Mouse (Mus musculus): ENCODE measurements around the gene Plaa. TPM values are rescaled to one million over a fixed set of nuclear protein-coding genes. Genes with fewer than 3 reads are reported as not detected.
A peak's percentile ranks its signal among the peaks of the same experiment; 100 is the strongest.

Gene Plaa
- polyA plus RNA-seq, 1 experiment: 153 TPM

DNA sequence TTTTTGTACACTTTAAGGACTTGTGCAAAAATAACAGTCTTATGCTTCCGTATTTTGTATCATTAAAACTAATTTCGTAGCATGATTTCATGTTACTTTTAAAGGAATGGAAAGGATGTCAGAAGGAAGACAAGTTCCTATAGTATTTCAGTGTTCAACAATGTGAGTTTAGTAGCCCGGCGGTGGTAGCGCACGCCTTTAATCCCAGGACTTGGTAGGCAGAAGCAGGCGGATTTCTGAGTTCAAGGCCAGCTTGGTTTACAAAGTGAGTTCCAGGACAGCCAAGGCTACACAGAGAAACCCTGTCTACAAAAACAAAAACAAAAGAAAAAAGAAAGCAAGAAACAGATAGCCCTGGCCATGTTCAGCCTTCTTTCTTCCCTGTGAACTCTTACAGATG, 45.9 kb downstream of the Plaa start:
- Histone ChIP-seq H3K27ac (ENCODE audit: insufficient read depth, low read length) (no peak overlapping the region), H3K4me1 (ENCODE audit: control insufficient read depth, insufficient read depth, low read length) (no peaks in the 10 kb centered on the region), H3K4me3 (ENCODE audit: insufficient read depth, low read length) (no peak overlapping the region)
- TF ChIP-seq POLR2A (IDR thresholded peaks at IDR 0.05; ENCODE audit: low read depth, low read length) (no peak), CTCF (IDR thresholded peaks at IDR 0.05; ENCODE audit: borderline replicate concordance, insufficient read depth, low read length) (no peak)

DNA sequence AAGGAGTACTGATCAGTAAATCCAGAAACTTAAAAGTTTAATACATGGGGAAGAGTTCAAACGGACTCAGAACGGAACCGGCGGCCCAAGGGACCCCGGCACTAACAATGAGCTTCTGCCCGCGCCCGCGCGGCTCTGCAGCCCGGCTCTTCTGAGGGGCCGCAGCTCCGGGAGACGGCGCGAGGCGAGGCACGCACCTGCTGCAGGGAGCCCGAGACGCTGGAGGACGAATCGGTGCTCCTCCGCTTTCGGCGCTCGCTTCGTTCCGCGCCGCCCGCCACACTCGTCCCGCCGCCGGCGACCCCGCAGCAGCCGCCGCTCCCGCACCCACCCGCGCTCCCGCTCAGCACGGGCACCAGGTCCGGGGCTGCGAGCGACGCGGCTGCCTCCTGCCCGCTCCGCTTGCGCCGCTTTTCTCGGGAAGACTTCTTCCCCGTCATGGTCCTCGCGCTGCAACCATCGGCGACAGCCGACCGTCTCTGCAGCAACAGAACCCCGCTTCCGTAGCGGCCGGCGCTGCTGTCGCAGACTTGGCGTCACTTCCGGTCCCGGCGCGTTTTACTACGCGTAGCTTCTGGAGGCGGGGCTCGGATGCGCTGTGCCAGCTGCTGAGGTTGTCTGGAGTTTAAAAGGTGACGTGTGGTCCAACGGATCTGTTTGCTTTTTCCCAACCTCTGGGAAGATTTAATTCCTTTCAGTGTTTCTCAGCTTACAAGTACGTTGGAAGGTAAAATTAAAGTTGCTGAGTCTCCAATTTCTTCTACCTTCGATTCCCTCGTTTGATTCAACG, 46.6 kb downstream of the Plaa start, which contains the start of the genes Gm10306 and Caap1:
TSS of gene Gm10306 (plus strand) at position 282 of the 790 bp plus-strand sequence.
TSS of gene Caap1 (minus strand) at position 532 of the 790 bp plus-strand sequence.
- Histone ChIP-seq H3K27ac (ENCODE audit: insufficient read depth, low read length) (no peak within 1 kb of the TSS), H3K4me3 (ENCODE audit: insufficient read depth, low read length) (peak within 1 kb of the TSS; percentile 73), H3K4me1 (ENCODE audit: control insufficient read depth, insufficient read depth, low read length) (no peaks in the 10 kb centered on the region)
- TF ChIP-seq POLR2A (IDR thresholded peaks at IDR 0.05; ENCODE audit: low read depth, low read length) (peak; percentile 86), CTCF (IDR thresholded peaks at IDR 0.05; ENCODE audit: borderline replicate concordance, insufficient read depth, low read length) (no peak)

DNA sequence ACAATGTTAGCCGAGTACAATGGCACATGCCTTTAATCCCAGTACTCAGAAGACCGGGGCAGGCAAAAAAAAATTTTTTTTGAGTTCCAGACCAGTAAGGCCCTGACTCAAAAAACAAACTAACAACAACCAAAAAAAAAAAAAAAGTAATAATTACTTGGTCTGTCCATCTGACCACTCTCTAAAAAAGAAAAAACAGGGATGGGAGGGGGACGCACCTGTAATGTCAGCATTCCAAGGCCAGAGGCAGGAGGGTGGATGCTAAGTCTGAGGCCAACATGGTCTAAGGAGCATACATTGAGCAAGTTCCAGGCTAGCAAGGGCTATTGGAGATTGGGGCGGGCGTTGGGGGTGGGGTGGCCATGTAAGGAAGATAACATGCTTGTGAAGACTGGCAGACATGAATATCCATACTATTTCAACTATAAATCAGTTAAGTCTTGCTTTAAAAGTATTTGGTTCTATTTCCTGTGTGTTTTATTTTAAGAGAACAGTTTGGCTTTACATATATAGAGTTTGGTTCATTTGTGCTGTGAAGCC, 48.0 kb downstream of the Plaa start:
- H3K4me1 ChIP-seq (ENCODE audit: control insufficient read depth, insufficient read depth, low read length): no peaks in the 10 kb centered on the region
- no peak overlapping the region for H3K4me3 ChIP-seq (ENCODE audit: insufficient read depth, low read length)
- no peak for TF ChIP-seq CTCF (IDR thresholded peaks at IDR 0.05; ENCODE audit: borderline replicate concordance, insufficient read depth, low read length)
- no peak for TF ChIP-seq POLR2A (IDR thresholded peaks at IDR 0.05; ENCODE audit: low read depth, low read length)
- H3K27ac ChIP-seq (ENCODE audit: insufficient read depth, low read length): no peak overlapping the region

DNA sequence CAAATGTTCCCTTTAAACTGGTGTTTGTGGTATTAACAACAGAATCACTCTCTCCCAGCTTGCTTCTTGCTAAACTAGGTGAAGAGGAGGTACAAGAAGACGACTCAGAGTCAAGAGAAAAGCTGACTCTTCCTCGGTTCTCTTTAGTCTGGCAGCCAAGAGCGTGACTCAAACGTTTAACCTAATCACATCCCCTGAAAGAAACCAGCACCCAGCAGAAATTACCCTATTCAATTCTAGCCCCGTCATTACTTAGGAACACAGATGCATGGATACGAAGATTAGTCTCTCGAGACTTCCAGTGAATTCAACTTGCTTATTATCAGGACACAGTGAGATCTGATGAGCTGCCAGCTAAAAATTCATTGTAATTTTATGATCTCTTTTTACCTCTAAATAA, 58.7 kb downstream of the Plaa start:
- TF ChIP-seq CTCF (IDR thresholded peaks at IDR 0.05; ENCODE audit: borderline replicate concordance, insufficient read depth, low read length): no peak
- TF ChIP-seq POLR2A (IDR thresholded peaks at IDR 0.05; ENCODE audit: low read depth, low read length): no peak
- Histone ChIP-seq H3K4me3 (ENCODE audit: insufficient read depth, low read length) (no peak overlapping the region), H3K27ac (ENCODE audit: insufficient read depth, low read length) (no peak overlapping the region), H3K4me1 (ENCODE audit: control insufficient read depth, insufficient read depth, low read length) (no peaks in the 10 kb centered on the region)

DNA sequence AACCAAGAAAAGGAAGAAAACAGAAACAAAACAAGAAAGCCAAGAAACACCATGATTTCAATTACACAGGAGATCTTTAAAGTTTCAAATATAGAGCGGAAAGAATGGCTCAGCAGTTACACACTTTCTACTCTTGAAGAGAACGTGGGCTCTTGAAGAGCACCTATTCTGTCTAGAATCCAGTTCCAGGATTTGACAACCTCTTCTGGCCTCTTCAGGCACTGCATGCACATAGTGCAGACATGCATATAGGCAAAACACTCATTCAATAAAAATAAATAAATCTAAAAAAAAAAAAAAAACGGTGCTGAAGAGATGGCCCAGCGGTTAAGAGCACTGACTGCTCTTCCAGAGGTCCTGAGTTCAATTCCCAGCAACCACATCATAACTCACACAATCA, 60.0 kb downstream of the Plaa start:
- Histone ChIP-seq H3K4me3 (ENCODE audit: insufficient read depth, low read length) (no peak overlapping the region), H3K27ac (ENCODE audit: insufficient read depth, low read length) (no peak overlapping the region), H3K4me1 (ENCODE audit: control insufficient read depth, insufficient read depth, low read length) (no peaks in the 10 kb centered on the region)
- TF ChIP-seq POLR2A (IDR thresholded peaks at IDR 0.05; ENCODE audit: low read depth, low read length): no peak
- TF ChIP-seq CTCF (IDR thresholded peaks at IDR 0.05; ENCODE audit: borderline replicate concordance, insufficient read depth, low read length): no peak

DNA sequence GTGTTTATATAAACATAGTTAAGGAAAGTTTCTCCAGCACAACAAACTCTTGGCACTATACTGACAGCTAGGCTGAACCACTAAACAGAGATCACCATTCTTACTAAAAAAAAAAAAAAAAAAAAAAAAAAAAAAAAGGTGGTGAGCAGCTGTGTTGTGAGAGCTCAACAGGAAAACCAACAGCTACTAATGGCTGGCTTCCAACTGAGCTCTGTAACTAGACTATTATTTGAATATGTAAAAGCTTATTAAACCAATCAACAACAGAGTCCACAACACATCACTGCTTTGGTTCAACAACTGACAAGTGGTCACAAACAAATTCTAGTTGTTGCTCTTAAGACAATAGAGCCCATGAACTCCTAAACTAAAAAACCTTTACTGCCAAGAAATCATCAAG, 69.8 kb downstream of the Plaa start:
- Histone ChIP-seq H3K27ac (ENCODE audit: insufficient read depth, low read length) (no peak overlapping the region), H3K4me3 (ENCODE audit: insufficient read depth, low read length) (no peak overlapping the region), H3K4me1 (ENCODE audit: control insufficient read depth, insufficient read depth, low read length) (no peaks in the 10 kb centered on the region)
- TF ChIP-seq CTCF (IDR thresholded peaks at IDR 0.05; ENCODE audit: borderline replicate concordance, insufficient read depth, low read length): no peak
- TF ChIP-seq POLR2A (IDR thresholded peaks at IDR 0.05; ENCODE audit: low read depth, low read length): no peak

DNA sequence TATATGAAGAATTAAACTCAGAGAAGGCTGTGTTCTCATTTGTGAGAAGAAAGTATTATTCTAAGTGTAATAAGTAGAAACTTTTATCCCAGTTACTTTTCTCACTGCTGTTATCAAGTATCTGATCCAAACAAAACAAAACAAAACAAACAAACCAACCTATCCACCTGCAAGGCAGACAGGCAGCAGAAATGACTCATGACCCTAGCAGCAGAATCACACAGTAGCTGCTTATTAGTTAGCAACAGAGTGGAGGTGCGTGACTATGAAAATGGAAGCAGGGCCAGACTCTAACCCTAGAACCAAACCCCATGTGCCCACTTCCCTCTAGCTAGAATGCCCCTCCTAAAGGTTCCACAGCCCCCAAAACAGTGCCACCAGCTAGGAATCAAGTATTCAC, 73.6 kb downstream of the Plaa start:
- no peaks in the 10 kb centered on the region for H3K4me1 ChIP-seq (ENCODE audit: control insufficient read depth, insufficient read depth, low read length)
- no peak for TF ChIP-seq CTCF (IDR thresholded peaks at IDR 0.05; ENCODE audit: borderline replicate concordance, insufficient read depth, low read length)
- TF ChIP-seq POLR2A (IDR thresholded peaks at IDR 0.05; ENCODE audit: low read depth, low read length): no peak
- H3K4me3 ChIP-seq (ENCODE audit: insufficient read depth, low read length): no peak overlapping the region
- no peak overlapping the region for H3K27ac ChIP-seq (ENCODE audit: insufficient read depth, low read length)

DNA sequence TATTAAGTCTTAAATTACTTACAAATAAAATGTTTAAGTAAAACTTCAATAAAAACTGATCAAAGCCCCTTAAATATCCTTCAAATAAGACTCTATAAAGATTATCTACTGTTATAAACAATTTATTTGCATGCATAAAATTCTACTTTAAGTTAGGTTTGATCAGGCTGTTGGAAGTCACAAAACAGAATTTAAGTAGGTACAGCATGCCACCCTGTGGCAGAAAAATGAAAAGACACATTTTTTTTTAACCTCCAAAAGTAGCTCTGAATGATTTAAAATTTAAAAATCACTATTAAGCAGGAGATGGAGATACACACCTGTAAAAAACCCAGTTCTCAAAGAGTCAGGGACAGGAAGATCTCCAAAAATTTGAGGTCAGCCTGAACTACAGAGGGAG, 79.7 kb downstream of the Plaa start:
- Histone ChIP-seq H3K27ac (ENCODE audit: insufficient read depth, low read length) (no peak overlapping the region), H3K4me3 (ENCODE audit: insufficient read depth, low read length) (no peak overlapping the region), H3K4me1 (ENCODE audit: control insufficient read depth, insufficient read depth, low read length) (no peaks in the 10 kb centered on the region)
- TF ChIP-seq POLR2A (IDR thresholded peaks at IDR 0.05; ENCODE audit: low read depth, low read length) (no peak), CTCF (IDR thresholded peaks at IDR 0.05; ENCODE audit: borderline replicate concordance, insufficient read depth, low read length) (no peak)

DNA sequence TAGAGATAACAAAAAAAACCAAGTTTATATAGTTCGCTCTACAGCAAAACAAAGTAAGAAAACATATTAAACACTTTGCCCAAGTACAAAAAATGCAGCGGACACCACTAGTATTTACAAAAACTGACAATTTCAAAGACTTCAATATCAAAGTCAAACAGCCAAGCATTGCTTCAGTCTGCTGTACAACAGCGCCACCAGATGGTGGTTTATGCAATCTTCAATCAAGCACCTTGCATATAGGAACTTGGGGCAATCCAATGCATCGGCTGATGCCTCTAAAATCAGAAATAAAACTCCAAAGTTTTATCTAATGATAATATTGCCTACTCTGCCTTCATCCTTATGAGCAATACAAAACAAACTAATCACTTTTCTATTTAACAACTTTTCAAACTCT, 85.4 kb downstream of the Plaa start:
- H3K4me3 ChIP-seq (ENCODE audit: insufficient read depth, low read length): no peak overlapping the region
- TF ChIP-seq POLR2A (IDR thresholded peaks at IDR 0.05; ENCODE audit: low read depth, low read length) (no peak), CTCF (IDR thresholded peaks at IDR 0.05; ENCODE audit: borderline replicate concordance, insufficient read depth, low read length) (no peak)
- no peaks in the 10 kb centered on the region for H3K4me1 ChIP-seq (ENCODE audit: control insufficient read depth, insufficient read depth, low read length)
- no peak overlapping the region for H3K27ac ChIP-seq (ENCODE audit: insufficient read depth, low read length)

Other genes with a start within 250 kb of the Plaa start
- not detected in 2 replicates for gene Gm10306, start 46.7 kb downstream of the Plaa start, polyA plus RNA-seq (2011; ENCODE audit: insufficient read length, low read depth, missing spikeins)
- 11.8 and 13.7 TPM in 2 replicates for gene Caap1, start 46.4 kb downstream of the Plaa start, polyA plus RNA-seq (2011; ENCODE audit: insufficient read length, low read depth, missing spikeins)
- gene Ift74, start 11.2 kb upstream of the Plaa start, polyA plus RNA-seq (2011; ENCODE audit: insufficient read length, low read depth, missing spikeins): 29.3 and 36.1 TPM in 2 replicates
- gene Lrrc19, start 46.9 kb upstream of the Plaa start, polyA plus RNA-seq (2011; ENCODE audit: insufficient read length, low read depth, missing spikeins): not detected in 2 replicates
- 0.22 and 0.83 TPM in 2 replicates for gene Tek, start 136.0 kb upstream of the Plaa start, polyA plus RNA-seq (2011; ENCODE audit: insufficient read length, low read depth, missing spikeins)

Data from embryonic fibroblast, embryonic 13.5 days (primary cell).